Mouse (Mus musculus): ENCODE data around the gene Prrt1. TPM values are rescaled to one million over a fixed set of nuclear protein-coding genes. Genes with fewer than 3 reads are reported as not detected.
A peak's percentile ranks its signal among the peaks of the same experiment; 100 is the strongest.

Prrt1 gene
- total and polyA plus RNA-seq, 3 experiments = 1.0 TPM; not detected in 2

DNA sequence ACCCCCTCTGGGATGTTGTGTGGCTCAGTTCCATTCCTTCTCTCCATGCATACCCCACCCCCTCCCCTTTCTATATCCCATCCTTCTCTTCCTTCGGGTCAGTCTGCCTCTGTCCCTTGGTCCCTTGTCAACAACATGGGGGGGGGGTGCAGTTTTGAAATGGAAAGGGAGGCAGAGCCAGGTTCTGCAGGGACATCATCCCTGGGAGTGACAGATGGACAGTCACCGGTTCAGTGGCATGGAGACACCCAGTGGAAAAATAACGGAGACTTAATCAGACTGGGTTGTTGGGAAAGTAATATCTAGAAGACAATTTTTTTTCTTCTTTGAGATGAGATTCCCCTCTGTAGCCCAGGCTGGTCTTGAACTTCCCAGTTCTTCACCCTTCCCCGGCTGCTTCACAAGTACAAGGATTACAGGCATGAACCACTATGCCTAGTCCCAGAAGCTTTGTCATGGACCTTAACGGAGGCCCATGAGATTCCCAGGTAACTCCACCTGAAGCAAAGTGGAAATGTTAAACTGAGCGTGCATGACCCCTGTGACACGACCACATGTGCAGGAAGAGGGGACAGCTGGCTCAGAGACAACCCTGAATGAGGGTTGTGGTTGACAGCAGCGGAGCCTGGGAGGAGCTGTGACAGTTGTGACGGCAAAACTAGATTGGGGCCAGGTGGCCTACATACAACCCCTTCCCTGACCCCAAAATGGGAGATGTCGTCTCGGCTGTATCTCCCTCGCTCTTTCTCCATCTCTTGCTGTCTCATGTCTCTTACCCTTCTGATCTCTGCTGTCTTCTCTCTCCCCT is 667 bp downstream of the Prrt1 start:
- no peak overlapping the region for H3K4me3 ChIP-seq (ENCODE audit: control insufficient read depth in 1 of 2, insufficient read depth in 1 of 2, low read depth in 2 of 2, low read length in 2 of 2)
- no peak overlapping the region for H3K27ac ChIP-seq (ENCODE audit: control insufficient read depth, low read depth, low read length)
- no peak overlapping the region for H3K9ac ChIP-seq (ENCODE audit: control insufficient read depth, low read depth, low read length, poor library complexity, severe bottlenecking)
- H3K27me3 ChIP-seq (ENCODE audit: control insufficient read depth in 1 of 2, insufficient read depth in 2 of 2, low read length in 2 of 2) = no peaks in the 10 kb centered on the region; a peak in 1 of 4 replicates
- peaks cover 16% of the 10 kb centered on the region for H3K79me2 ChIP-seq (ENCODE audit: control insufficient read depth, insufficient read depth, low read length, poor library complexity)
- peaks cover 0 to 11% of the 10 kb centered on the region in 2 experiments; a peak in 2 of 4 replicates for H3K36me3 ChIP-seq (ENCODE audit: control insufficient read depth in 1 of 2, insufficient read depth in 2 of 2, low read length in 2 of 2)
- no peaks in the 10 kb centered on the region for H3K9me3 ChIP-seq (replicated peaks; ENCODE audit: insufficient read depth, low read length)
- TF ChIP-seq RCOR1 (IDR thresholded peaks at IDR 0.05; ENCODE audit: low read depth, low read length) = no peak
- TF ChIP-seq JUND (IDR thresholded peaks at IDR 0.05; ENCODE audit: low read depth, low read length) = no peak
- TF ChIP-seq MYC (IDR thresholded peaks at IDR 0.05; ENCODE audit: low read depth, low read length) = no peak
- TF ChIP-seq GABPA (IDR thresholded peaks at IDR 0.05; ENCODE audit: low read depth, low read length) = no peak
- TF ChIP-seq KAT2A (conservative IDR thresholded peaks at IDR 0.05; ENCODE audit: low read depth, low read length) = no peak
- no peak for TF ChIP-seq CHD2 (IDR thresholded peaks at IDR 0.05; ENCODE audit: low read length)
- TF ChIP-seq BHLHE40 (IDR thresholded peaks at IDR 0.05; ENCODE audit: borderline replicate concordance, low read depth, low read length) = no peak
- TF ChIP-seq USF2 (IDR thresholded peaks at IDR 0.05; ENCODE audit: borderline replicate concordance in 1 of 2, insufficient read depth in 1 of 2, low read depth in 1 of 2, low read length in 2 of 2) = no peak
- TF ChIP-seq TCF12 (IDR thresholded peaks at IDR 0.05; ENCODE audit: low read depth, low read length) = no peak
- no peak for TF ChIP-seq MAZ (IDR thresholded peaks at IDR 0.05; ENCODE audit: low read depth, low read length)
- no peak for TF ChIP-seq RAD21 (IDR thresholded peaks at IDR 0.05; ENCODE audit: low read depth, low read length)
- TF ChIP-seq TAL1 (IDR thresholded peaks at IDR 0.05; ENCODE audit: low read length) = no peak
- TF ChIP-seq ZMIZ1 (IDR thresholded peaks at IDR 0.05; ENCODE audit: low read depth, low read length) = no peak
- no peak for TF ChIP-seq NRF1 (IDR thresholded peaks at IDR 0.05; ENCODE audit: insufficient read depth, low read depth, low read length, poor library complexity, severe bottlenecking)
- no peak for TF ChIP-seq SMC3 (IDR thresholded peaks at IDR 0.05; ENCODE audit: low read depth, low read length)
- no peak for TF ChIP-seq ZKSCAN1 (IDR thresholded peaks at IDR 0.05; ENCODE audit: low read depth, low read length)
- H3K4me1 ChIP-seq (ENCODE audit: control insufficient read depth in 1 of 2, insufficient read depth in 2 of 2, low read length in 2 of 2) = peaks cover 0 to 26% of the 10 kb centered on the region in 2 experiments; a peak in 3 of 4 replicates
- no peak for DNase-seq (ENCODE audit: low read depth, low spot score)

DNA sequence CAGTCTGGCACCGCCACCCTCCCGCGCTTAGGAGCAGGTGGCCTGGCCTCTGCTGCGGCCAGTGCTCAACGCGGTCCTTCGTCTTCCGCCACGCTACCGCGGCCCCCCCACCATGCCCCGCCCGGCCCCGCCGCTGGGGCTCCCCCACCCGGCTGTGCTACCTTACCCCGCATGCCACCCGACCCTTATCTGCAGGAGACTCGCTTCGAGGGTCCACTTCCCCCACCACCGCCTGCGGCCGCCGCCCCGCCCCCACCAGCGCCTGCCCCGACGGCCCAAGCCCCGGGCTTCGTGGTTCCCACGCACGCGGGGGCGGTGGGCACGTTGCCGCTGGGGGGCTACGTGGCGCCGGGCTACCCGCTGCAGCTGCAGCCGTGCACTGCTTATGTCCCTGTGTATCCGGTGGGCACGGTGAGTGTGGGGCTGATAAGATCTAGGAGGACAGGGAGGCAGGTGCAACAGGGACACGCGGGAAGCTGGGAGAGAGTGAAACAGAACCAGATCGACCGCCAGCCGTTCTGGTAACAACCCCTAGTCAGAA is 1.5 kb downstream of the Prrt1 start:
- H3K9me3 ChIP-seq (replicated peaks; ENCODE audit: insufficient read depth, low read length) = no peaks in the 10 kb centered on the region
- H3K9ac ChIP-seq (ENCODE audit: control insufficient read depth, low read depth, low read length, poor library complexity, severe bottlenecking) = peak overlapping the region; percentile 32; the same call in 1 of the 2 replicates
- peaks cover 0 to 11% of the 10 kb centered on the region in 2 experiments; a peak in 2 of 4 replicates for H3K36me3 ChIP-seq (ENCODE audit: control insufficient read depth in 1 of 2, insufficient read depth in 2 of 2, low read length in 2 of 2)
- peak overlapping the region; percentile 23 to 27; a peak in 2 of 4 replicates for H3K4me3 ChIP-seq (ENCODE audit: control insufficient read depth in 1 of 2, insufficient read depth in 1 of 2, low read depth in 2 of 2, low read length in 2 of 2)
- no peaks in the 10 kb centered on the region; a peak in 2 of 4 replicates for H3K27me3 ChIP-seq (ENCODE audit: control insufficient read depth in 1 of 2, insufficient read depth in 2 of 2, low read length in 2 of 2)
- DNase-seq (ENCODE audit: low read depth, low spot score) = no peak
- no peak overlapping the region for H3K27ac ChIP-seq (ENCODE audit: control insufficient read depth, low read depth, low read length)
- H3K4me1 ChIP-seq (ENCODE audit: control insufficient read depth in 1 of 2, insufficient read depth in 2 of 2, low read length in 2 of 2) = peaks cover 0 to 27% of the 10 kb centered on the region in 2 experiments; a peak in 3 of 4 replicates
- peaks cover 11% of the 10 kb centered on the region for H3K79me2 ChIP-seq (ENCODE audit: control insufficient read depth, insufficient read depth, low read length, poor library complexity)
- TF ChIP-seq CTCF (IDR thresholded peaks at IDR 0.05 in 2 of 3, conservative IDR thresholded peaks at IDR 0.05 in 1 of 3; ENCODE audit: control insufficient read depth in 1 of 3, insufficient read depth in 1 of 3, low read depth in 2 of 3, low read length in 3 of 3, poor library complexity in 1 of 3, severe bottlenecking in 1 of 3) (no peak), RCOR1 (IDR thresholded peaks at IDR 0.05; ENCODE audit: low read depth, low read length) (no peak), HCFC1 (IDR thresholded peaks at IDR 0.05; ENCODE audit: low read depth, low read length) (no peak), TCF12 (IDR thresholded peaks at IDR 0.05; ENCODE audit: low read depth, low read length) (no peak), UBTF (IDR thresholded peaks at IDR 0.05; ENCODE audit: borderline replicate concordance, insufficient read depth, low read depth, low read length) (no peak), POLR2A (IDR thresholded peaks at IDR 0.05; ENCODE audit: control insufficient read depth in 1 of 2, insufficient read depth in 1 of 2, low read depth in 1 of 2, low read length in 2 of 2, poor library complexity in 1 of 2) (no peak), EP300 (IDR thresholded peaks at IDR 0.05; ENCODE audit: low read depth in 1 of 2, low read length in 2 of 2) (no peak), NRF1 (IDR thresholded peaks at IDR 0.05; ENCODE audit: insufficient read depth, low read depth, low read length, poor library complexity, severe bottlenecking) (no peak), POLR2AphosphoS2 (IDR thresholded peaks at IDR 0.05; ENCODE audit: low read length) (no peak), MAZ (IDR thresholded peaks at IDR 0.05; ENCODE audit: low read depth, low read length) (no peak), MAX (IDR thresholded peaks at IDR 0.05; ENCODE audit: low read length) (no peak), SIN3A (IDR thresholded peaks at IDR 0.05; ENCODE audit: low read length) (no peak), USF1 (IDR thresholded peaks at IDR 0.05; ENCODE audit: low read depth, low read length) (no peak), USF2 (IDR thresholded peaks at IDR 0.05; ENCODE audit: borderline replicate concordance in 1 of 2, insufficient read depth in 1 of 2, low read depth in 1 of 2, low read length in 2 of 2) (no peak), MYC (IDR thresholded peaks at IDR 0.05; ENCODE audit: low read depth, low read length) (no peak), GATA1 (IDR thresholded peaks at IDR 0.05; ENCODE audit: low read depth, low read length) (no peak), ZC3H11A (IDR thresholded peaks at IDR 0.05; ENCODE audit: low read depth, low read length) (no peak), ZKSCAN1 (IDR thresholded peaks at IDR 0.05; ENCODE audit: low read depth, low read length) (no peak), NELFE (IDR thresholded peaks at IDR 0.05; ENCODE audit: low read depth, low read length) (no peak)

Measured in MEL (cell line).